Mouse (Mus musculus) ES-E14 (cell line): ENCODE results near the gene Slc25a12. TPM values are rescaled to one million over a fixed set of nuclear protein-coding genes. Genes with fewer than 3 reads are reported as not detected.

Source experiments
- DNase-seq: peaks from one replicate; pipeline ENCODE4 v3.0.0-alpha.2; 2013; ENCODE audit warnings: low read depth, low spot score
- H3K27ac ChIP-seq: 2 replicates; pipeline ENCODE4 v1.5.1; 2012; ENCODE audit warnings: low read depth, mild to moderate bottlenecking, low read length, moderate library complexity, mixed read lengths; ENCODE audit not compliant: poor library complexity, insufficient read depth, severe bottlenecking
- H3K36me3 ChIP-seq: 2 replicates; pipeline ENCODE4 v1.6.1; 2012; ENCODE audit warnings: mild to moderate bottlenecking, low read length, moderate library complexity, mixed read lengths; ENCODE audit not compliant: control insufficient read depth, poor library complexity, insufficient read depth, severe bottlenecking
- H3K4me1 ChIP-seq, 2 experiments: fragments of 150-350 bp in 1 of 2; sonication (generic) in 1 of 2; 2 replicates each; pipeline ENCODE4 v1.6.1; 2012; ENCODE audit warnings: low read length in 2 of 2, mild to moderate bottlenecking in 1 of 2, mixed read lengths in 1 of 2; ENCODE audit not compliant: control insufficient read depth in 2 of 2, insufficient read depth in 2 of 2, poor library complexity in 1 of 2
- H3K4me3 ChIP-seq, 2 experiments: fragments of 150-350 bp in 1 of 2; sonication (generic) in 1 of 2; 2 replicates each; pipeline ENCODE4 v1.5.1; 2012; ENCODE audit warnings: low read length in 2 of 2, low read depth in 1 of 2, mild to moderate bottlenecking in 1 of 2, mixed read lengths in 1 of 2; ENCODE audit not compliant: insufficient read depth in 1 of 2, poor library complexity in 1 of 2, severe bottlenecking in 1 of 2
- H3K9ac ChIP-seq: 2 replicates; pipeline ENCODE4 v1.6.1; 2012; ENCODE audit warnings: low read depth, mild to moderate bottlenecking, low read length, mixed read lengths; ENCODE audit not compliant: poor library complexity, insufficient read depth, severe bottlenecking
- H3K9me3 ChIP-seq: fragments of 150-350 bp; sonication (generic); 2 replicates; pipeline ENCODE4 v1.6.1; 2012; ENCODE audit warnings: low read depth, mild to moderate bottlenecking, low read length; ENCODE audit not compliant: control insufficient read depth, insufficient read depth
- CHD2 ChIP-seq: IDR thresholded peaks from 2 replicates; pipeline ENCODE4 v1.6.1; 2014; ENCODE audit warnings: mild to moderate bottlenecking, low read depth, low read length, inconsistent platforms
- HCFC1 ChIP-seq: IDR thresholded peaks from 2 replicates; pipeline ENCODE4 v1.6.1; 2012; ENCODE audit warnings: low read length, inconsistent platforms, borderline replicate concordance; ENCODE audit not compliant: insufficient read depth
- MAFK ChIP-seq: IDR thresholded peaks from 2 replicates; pipeline ENCODE4 v1.6.1; 2014; ENCODE audit warnings: mild to moderate bottlenecking, low read depth, low read length, inconsistent platforms; ENCODE audit not compliant: insufficient read depth
- ZC3H11A ChIP-seq: IDR thresholded peaks from 2 replicates; pipeline ENCODE4 v1.6.1; 2012; ENCODE audit warnings: low read depth, mild to moderate bottlenecking, inconsistent platforms, low read length, borderline replicate concordance
- ZNF384 ChIP-seq: IDR thresholded peaks from 2 replicates; pipeline ENCODE4 v1.6.1; 2012; ENCODE audit warnings: low read depth, low read length, inconsistent platforms
- in situ Hi-C, 2 experiments: fragments of 600-800 bp; cut with MboI; formaldehyde crosslinking; loops; one replicate each; pipeline ENCODE4 v1.15.1; 2025; ENCODE audit warnings: low sequenced_read_pairs in 2 of 2, inconsistent platforms in 1 of 2; ENCODE audit not compliant: unreplicated experiment in 2 of 2
- total RNA-seq: library from RNA; depleted of rRNA; stranded (reverse); fragments of 300-350 nt; gene quantifications from 2 replicates; pipeline ENCODE4 v1.2.3, GENCODE M21; 2012

Gene Slc25a12
- total RNA-seq, 1 experiment, result 42.6 TPM

GRCm38 (mm10) chr2:71278791-71279775 lies 88.5 kb downstream of the Slc25a12 start:
- Histone ChIP-seq H3K36me3 (peaks cover 12% of the 10 kb centered on the region; the same call in 1 of the 2 replicates), H3K27ac (no peak overlapping the region), H3K4me1 (peaks cover 0 to 10% of the 10 kb centered on the region in 2 experiments; a peak in 1 of 4 replicates), H3K9me3 (no peaks in the 10 kb centered on the region), H3K9ac (peak overlapping the region; percentile 45; the same call in 1 of the 2 replicates), H3K4me3 (peak overlapping the region in 1 of 2 experiments; percentile 8; a peak in 2 of 4 replicates)
- no peak for DNase-seq
- TF ChIP-seq HCFC1 (no peak), CHD2 (no peak), MAFK (0 out of 2 replicates have a peak, but pooled peaks have one; percentile 38)
- in situ Hi-C loops, result no loop called here

DNA sequence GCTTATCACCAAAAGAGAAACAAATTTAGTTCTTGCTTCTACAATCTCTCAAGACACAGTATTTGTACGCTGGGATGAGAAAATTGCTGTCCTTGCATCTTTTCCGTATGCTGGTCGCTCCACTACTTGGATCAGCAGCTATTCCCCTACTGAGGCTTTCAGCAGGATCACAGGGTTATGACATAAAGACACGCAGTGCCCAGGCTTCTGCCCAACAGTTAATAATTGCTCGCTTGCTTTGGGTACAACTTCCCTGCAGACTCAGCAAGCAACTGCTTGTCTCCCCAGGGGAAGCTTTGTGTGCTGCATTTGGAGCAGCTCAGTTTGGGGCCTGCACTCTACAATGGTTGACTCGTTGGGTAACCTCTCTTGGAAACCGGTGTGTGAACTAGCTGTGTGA lies 91.8 kb downstream of the Slc25a12 start:
- H3K27ac ChIP-seq, result no peak overlapping the region
- no peaks in the 10 kb centered on the region for H3K9me3 ChIP-seq
- H3K4me3 ChIP-seq, result no peak overlapping the region
- in situ Hi-C loops, result no loop called here
- DNase-seq, result no peak
- 0 out of 2 replicates have a peak, but pooled peaks have one; percentile 16 for TF ChIP-seq MAFK
- TF ChIP-seq CHD2, result no peak
- H3K9ac ChIP-seq, result no peak overlapping the region
- peaks cover 8% of the 10 kb centered on the region; the same call in 1 of the 2 replicates for H3K36me3 ChIP-seq
- peaks cover 0 to 10% of the 10 kb centered on the region in 2 experiments; a peak in 1 of 4 replicates for H3K4me1 ChIP-seq

GRCm38 (mm10) chr2:71273955-71274679 lies 93.4 kb downstream of the Slc25a12 start:
- in situ Hi-C loops, result no loop called here
- Histone ChIP-seq H3K9ac (no peak overlapping the region), H3K4me3 (no peak overlapping the region), H3K27ac (no peak overlapping the region), H3K9me3 (no peaks in the 10 kb centered on the region), H3K4me1 (peaks cover 0 to 7% of the 10 kb centered on the region in 2 experiments; a peak in 1 of 4 replicates), H3K36me3 (peaks cover 8% of the 10 kb centered on the region; the same call in 1 of the 2 replicates)
- TF ChIP-seq CHD2 (no peak), MAFK (no peak), ZNF384 (no peak), HCFC1 (no peak), ZC3H11A (no peak)
- DNase-seq, result no peak

DNA sequence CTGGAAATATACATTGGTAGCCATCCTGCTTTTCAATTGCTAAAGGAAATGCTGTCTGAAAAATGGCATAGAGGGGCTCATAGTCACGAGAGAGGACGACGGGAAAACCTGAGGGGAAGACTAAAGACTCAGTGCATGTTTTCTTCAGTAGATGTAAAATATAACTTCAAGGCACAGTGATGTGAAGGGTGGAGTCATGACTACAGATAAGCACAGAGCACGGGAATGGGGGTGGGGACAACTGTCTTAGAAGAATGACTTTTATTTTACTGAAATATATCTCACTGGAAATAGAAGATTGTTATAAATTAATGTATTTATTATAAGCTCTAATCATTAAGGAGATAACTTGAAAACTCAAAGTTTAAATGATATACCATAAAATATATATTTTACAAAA lies 97.5 kb downstream of the Slc25a12 start:
- H3K36me3 ChIP-seq, result peaks cover 2% of the 10 kb centered on the region; the same call in 1 of the 2 replicates

More for the DNA sequence above, 97.5 kb downstream of the Slc25a12 start:
- TF ChIP-seq CHD2 (no peak), ZNF384 (no peak), MAFK (no peak), ZC3H11A (no peak), HCFC1 (no peak)
- H3K4me3 ChIP-seq, result no peak overlapping the region
- in situ Hi-C loops, result no loop called here
- no peak overlapping the region for H3K27ac ChIP-seq
- H3K9ac ChIP-seq, result no peak overlapping the region
- no peaks in the 10 kb centered on the region for H3K9me3 ChIP-seq
- H3K4me1 ChIP-seq, result 0 out of 4 replicates have a peak, but pooled peaks cover 0 to 1% of the 10 kb centered on the region in 2 experiments
- DNase-seq, result no peak
